Mouse (Mus musculus): ENCODE results near the gene Ankub1.

DNA sequence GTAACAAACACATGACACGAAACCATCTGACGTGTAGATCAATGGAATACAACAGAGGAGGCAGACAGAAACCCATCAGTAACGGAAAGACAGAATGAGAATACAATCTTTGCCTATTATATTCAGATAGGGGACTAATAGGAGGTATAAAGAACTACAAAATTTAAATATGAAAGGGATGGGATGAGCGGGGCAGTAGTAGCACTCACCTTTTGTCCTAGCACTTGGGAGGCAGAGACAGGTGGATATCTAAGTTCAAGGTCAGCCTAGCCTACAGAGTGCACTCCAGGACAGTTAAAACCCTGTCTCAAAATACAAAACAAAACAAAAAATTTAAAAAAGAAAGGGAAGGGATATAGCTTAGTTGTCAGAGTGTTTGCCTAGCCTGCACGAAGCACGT is 49.4 kb downstream of the Ankub1 start:
- TF ChIP-seq CTCF (IDR thresholded peaks at IDR 0.05) (no peak), POLR2A (IDR thresholded peaks at IDR 0.05; ENCODE audit: insufficient read depth, low read depth, low read length) (no peak), EP300 (IDR thresholded peaks at IDR 0.05; ENCODE audit: insufficient read depth, low read depth, low read length) (no peak)
